Mouse (Mus musculus) heart, adult 9 months (tissue): ENCODE data around the gene Klf6.

ENCODE experiments used
- DNase-seq, 2 experiments: peaks; one replicate each; pipeline ENCODE4 v3.0.0; 2022; ENCODE audit warnings: low spot score in 2 of 2

Klf6 gene

GRCm38 (mm10) chr13:5861157-5862002, at the start of gene Klf6:
Gene Klf6, plus strand, starts transcription at chr13:5861482.
- DNase-seq = peak; percentile 100

- no peak for DNase-seq
Observed at GRCm38 (mm10) chr13:5813433-5813832, 47.8 kb upstream of the Klf6 start.

GRCm38 (mm10) chr13:5817250-5817649, 44.0 kb upstream of the Klf6 start:
- no peak for DNase-seq

- peak in 1 of 2 experiments; percentile 53 for DNase-seq
Observed at GRCm38 (mm10) chr13:5819173-5819572, 42.1 kb upstream of the Klf6 start.

GRCm38 (mm10) chr13:5822586-5822985, 38.7 kb upstream of the Klf6 start:
- no peak for DNase-seq

- no peak for DNase-seq
Observed at GRCm38 (mm10) chr13:5823150-5823549, 38.1 kb upstream of the Klf6 start.

GRCm38 (mm10) chr13:5824189-5824815, 37.0 kb upstream of the Klf6 start:
- DNase-seq = no peak

- peak; percentile 50 to 54 for DNase-seq
Observed at GRCm38 (mm10) chr13:5826170-5826827, 35.0 kb upstream of the Klf6 start.

- no peak for DNase-seq
Observed at GRCm38 (mm10) chr13:5831976-5832375, 29.3 kb upstream of the Klf6 start.

- DNase-seq = no peak
Observed at GRCm38 (mm10) chr13:5837174-5837777, 24.0 kb upstream of the Klf6 start.

GRCm38 (mm10) chr13:5841418-5841817, 19.9 kb upstream of the Klf6 start:
- DNase-seq = peak; percentile 47 to 59

- no peak for DNase-seq
Observed at GRCm38 (mm10) chr13:5842911-5843310, 18.4 kb upstream of the Klf6 start.

- DNase-seq = no peak
Observed at GRCm38 (mm10) chr13:5843829-5844228, 17.5 kb upstream of the Klf6 start.

- no peak for DNase-seq
Observed at GRCm38 (mm10) chr13:5844338-5844737, 16.9 kb upstream of the Klf6 start.

GRCm38 (mm10) chr13:5845161-5845590, 16.1 kb upstream of the Klf6 start:
- DNase-seq = peak; percentile 64 to 76

- peak in 1 of 2 experiments; percentile 26 for DNase-seq
Observed at GRCm38 (mm10) chr13:5845605-5846004, 15.7 kb upstream of the Klf6 start.

- DNase-seq = no peak
Observed at GRCm38 (mm10) chr13:5846860-5847259, 14.4 kb upstream of the Klf6 start.

GRCm38 (mm10) chr13:5847736-5848135, 13.5 kb upstream of the Klf6 start:
- no peak for DNase-seq

GRCm38 (mm10) chr13:5860651-5861156, 578 bp upstream of the Klf6 start:
- DNase-seq = no peak

- peak; percentile 58 to 69 for DNase-seq
Observed at GRCm38 (mm10) chr13:5862003-5862625, 832 bp downstream of the Klf6 start.

- DNase-seq = peak; percentile 58 to 69
Observed at GRCm38 (mm10) chr13:5862626-5863407, 1.5 kb downstream of the Klf6 start.
